Mouse (Mus musculus): Measurements from ENCODE around the gene Kcnj10. TPM values are rescaled to one million over a fixed set of nuclear protein-coding genes. Genes with fewer than 3 reads are reported as not detected.
A peak's percentile ranks its signal among the peaks of the same experiment; 100 is the strongest.

Kcnj10 gene
- total RNA-seq, 2 experiments from 2014 or later = 0.10 to 0.14 TPM

GRCm38 (mm10) chr1:172311248-172311906 lies 29.6 kb upstream of the Kcnj10 start:
- DNase-seq (ENCODE audit: low spot score) = peak; percentile 54
- intact Hi-C loops (cut with DNase I) = loop anchor here (2.0 to 5.0 kb wide), 5 partner anchors 69 to 265 kb away; partner anchors contain the start of genes Casq1, Dcaf8 and Pex19

GRCm38 (mm10) chr1:172311921-172312767 lies 28.9 kb upstream of the Kcnj10 start:
- peak; percentile 79 for DNase-seq (ENCODE audit: low spot score)
- intact Hi-C loops (cut with DNase I) = loop anchor here (2.0 to 5.0 kb wide), 5 partner anchors 69 to 265 kb away; partner anchors contain the start of genes Casq1, Dcaf8 and Pex19

- peak; percentile 14 for DNase-seq (ENCODE audit: low spot score)
- intact Hi-C loops (cut with DNase I) = loop anchor here (5.0 kb wide), 1 partner anchor 96 kb away; the partner anchor contains the start of gene Casq1
Measured at GRCm38 (mm10) chr1:172312768-172313561, 28.0 kb upstream of the Kcnj10 start.

- DNase-seq (ENCODE audit: low spot score) = no peak
- intact Hi-C loops (cut with DNase I) = loop anchor here (5.0 kb wide), 1 partner anchor 97 kb away; the partner anchor contains the start of gene Casq1
Measured at GRCm38 (mm10) chr1:172313613-172314411, 27.2 kb upstream of the Kcnj10 start.

GRCm38 (mm10) chr1:172314911-172315310 lies 26.1 kb upstream of the Kcnj10 start:
- DNase-seq (ENCODE audit: low spot score) = no peak
- intact Hi-C loops (cut with DNase I) = loop anchor here (5.0 kb wide), 1 partner anchor 98 kb away; the partner anchor contains the start of gene Casq1

- intact Hi-C loops (cut with DNase I) = no loop called here
- no peak for DNase-seq (ENCODE audit: low spot score)
Measured at GRCm38 (mm10) chr1:172317431-172317830, 23.6 kb upstream of the Kcnj10 start.

DNA sequence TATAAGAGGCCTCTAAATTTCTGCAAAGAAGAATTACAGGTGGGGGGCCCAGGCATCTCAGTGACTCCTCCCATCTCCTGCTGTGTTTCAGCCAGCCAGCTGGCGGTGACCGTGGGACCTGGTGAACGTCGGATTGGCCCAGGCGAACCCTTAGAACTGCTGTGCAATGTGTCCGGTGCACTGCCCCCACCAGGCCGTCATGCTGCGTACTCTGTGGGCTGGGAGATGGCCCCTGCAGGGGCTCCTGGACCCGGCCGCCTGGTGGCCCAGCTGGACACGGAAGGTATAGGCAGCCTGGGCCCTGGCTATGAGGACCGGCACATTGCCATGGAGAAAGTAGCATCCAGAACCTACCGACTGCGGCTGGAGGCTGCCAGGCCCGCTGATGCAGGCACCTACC lies 23.1 kb upstream of the Kcnj10 start:
- no peak for DNase-seq (ENCODE audit: low spot score)
- intact Hi-C loops (cut with DNase I) = no loop called here

DNA sequence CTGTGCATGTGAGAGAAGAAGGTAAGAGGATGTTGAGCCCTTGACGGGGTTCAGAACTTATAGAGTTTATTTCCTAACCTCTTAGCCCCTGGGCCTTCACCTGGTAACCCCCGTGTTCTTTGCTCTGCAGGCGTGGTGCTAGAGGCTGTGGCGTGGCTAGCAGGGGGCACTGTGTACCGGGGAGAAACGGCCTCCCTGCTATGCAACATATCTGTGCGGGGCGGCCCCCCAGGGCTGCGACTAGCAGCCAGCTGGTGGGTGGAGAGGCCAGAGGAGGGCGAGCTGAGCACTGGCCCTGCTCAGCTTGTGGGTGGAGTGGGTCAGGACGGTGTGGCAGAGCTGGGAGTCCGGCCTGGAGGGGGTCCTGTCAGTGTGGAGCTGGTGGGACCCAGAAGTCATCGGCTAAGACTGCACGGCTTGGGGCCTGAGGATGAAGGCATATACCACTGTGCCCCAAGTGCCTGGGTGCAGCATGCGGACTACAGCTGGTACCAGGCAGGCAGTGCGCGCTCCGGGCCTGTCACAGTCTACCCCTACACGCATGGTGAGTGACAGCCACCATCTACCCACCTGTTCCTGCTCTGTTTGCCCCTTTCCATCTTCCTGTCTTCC lies 22.5 kb upstream of the Kcnj10 start:
- intact Hi-C loops (cut with DNase I) = no loop called here
- no peak for DNase-seq (ENCODE audit: low spot score)

GRCm38 (mm10) chr1:172319346-172319745 lies 21.7 kb upstream of the Kcnj10 start:
- intact Hi-C loops (cut with DNase I) = no loop called here
- no peak for DNase-seq (ENCODE audit: low spot score)

DNA sequence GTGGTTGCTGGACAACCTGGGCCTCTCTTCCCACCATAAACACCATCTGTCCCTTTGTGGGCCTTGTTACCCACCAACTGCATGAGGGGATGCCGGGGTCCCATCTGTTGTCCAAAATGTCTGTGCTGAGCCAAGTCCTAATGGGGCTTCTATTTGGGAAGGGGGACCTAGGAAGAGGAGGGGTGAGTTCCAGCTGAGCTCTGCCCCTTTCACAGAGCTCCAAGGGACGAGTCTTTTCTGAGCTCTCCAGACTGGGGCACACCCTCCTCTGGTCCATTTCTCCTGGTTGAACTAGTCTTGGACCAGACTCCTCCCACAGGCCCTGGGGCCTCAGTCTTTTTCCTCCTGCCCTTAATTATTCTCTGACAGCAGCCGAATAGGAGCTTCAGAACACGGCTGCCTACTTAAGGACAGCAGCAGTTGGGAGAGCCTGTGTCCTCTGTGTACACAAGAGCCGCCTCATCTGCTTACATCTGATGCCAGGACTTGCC lies 21.0 kb upstream of the Kcnj10 start:
- intact Hi-C loops (cut with DNase I) = loop anchor here (5.0 kb wide), 1 partner anchor 503 kb away; no protein-coding TSS in a partner anchor
- DNase-seq (ENCODE audit: low spot score) = no peak

DNA sequence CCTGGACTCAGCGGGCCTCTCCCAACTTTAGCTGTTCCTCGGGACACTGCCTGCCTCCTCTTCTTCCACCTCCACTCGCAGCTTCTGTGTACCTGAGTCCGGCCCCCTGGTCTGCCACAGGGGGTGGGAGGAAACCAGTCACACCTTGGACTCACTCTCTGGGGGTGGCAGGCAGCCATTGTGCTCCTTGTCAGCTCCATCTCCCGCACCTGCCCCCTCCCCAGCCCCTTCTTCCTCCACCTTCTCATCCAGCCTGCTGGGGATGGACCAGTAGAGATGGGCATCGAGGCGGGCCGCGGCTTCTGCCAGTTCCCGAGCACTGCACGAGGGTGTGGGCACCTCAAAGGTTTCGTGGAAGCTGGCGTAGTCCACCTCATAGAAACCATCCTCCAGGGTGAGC lies 18.3 kb upstream of the Kcnj10 start:
- intact Hi-C loops (cut with DNase I) = loop anchor here (5.0 kb wide), 1 partner anchor 505 kb away; no protein-coding TSS in a partner anchor
- no peak for DNase-seq (ENCODE audit: low spot score)

- no peak for DNase-seq (ENCODE audit: low spot score)
- intact Hi-C loops (cut with DNase I) = loop anchor here (5.0 kb wide), 1 partner anchor 506 kb away; no protein-coding TSS in a partner anchor
Measured at GRCm38 (mm10) chr1:172323298-172323697, 17.7 kb upstream of the Kcnj10 start.

GRCm38 (mm10) chr1:172323801-172324359 lies 17.1 kb upstream of the Kcnj10 start:
- intact Hi-C loops (cut with DNase I) = loop anchor here (5.0 kb wide), 1 partner anchor 507 kb away; no protein-coding TSS in a partner anchor

DNA sequence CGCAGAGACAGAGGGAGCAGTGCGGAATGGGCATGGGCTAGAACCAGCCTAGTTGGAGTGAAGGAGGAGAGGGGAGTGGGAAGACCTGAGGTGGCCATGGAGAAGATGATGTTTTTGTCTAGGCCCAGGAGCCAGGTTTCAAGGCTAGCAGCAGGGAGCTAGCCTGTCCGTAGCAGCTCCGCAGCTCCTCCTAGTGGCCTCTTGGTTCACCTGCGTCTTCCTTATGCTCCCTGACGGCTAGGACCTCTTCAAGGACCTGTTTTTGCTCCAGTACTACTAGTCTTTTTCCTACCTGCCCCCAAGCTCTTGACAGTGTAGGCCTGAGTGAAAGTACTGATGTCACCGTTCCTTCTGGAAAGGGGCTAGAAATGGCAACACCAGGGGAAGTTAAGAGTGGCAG lies 16.3 kb upstream of the Kcnj10 start:
- intact Hi-C loops (cut with DNase I) = loop anchor here (5.0 kb wide), 1 partner anchor 507 kb away; no protein-coding TSS in a partner anchor
- DNase-seq (ENCODE audit: low spot score) = no peak

More at GRCm38 (mm10) chr1:172323801-172324359, 17.1 kb upstream of the Kcnj10 start:
- DNase-seq (ENCODE audit: low spot score) = no peak

GRCm38 (mm10) chr1:172325680-172326535 lies 15.1 kb upstream of the Kcnj10 start:
- intact Hi-C loops (cut with DNase I) = no loop called here
- no peak for DNase-seq (ENCODE audit: low spot score)

DNA sequence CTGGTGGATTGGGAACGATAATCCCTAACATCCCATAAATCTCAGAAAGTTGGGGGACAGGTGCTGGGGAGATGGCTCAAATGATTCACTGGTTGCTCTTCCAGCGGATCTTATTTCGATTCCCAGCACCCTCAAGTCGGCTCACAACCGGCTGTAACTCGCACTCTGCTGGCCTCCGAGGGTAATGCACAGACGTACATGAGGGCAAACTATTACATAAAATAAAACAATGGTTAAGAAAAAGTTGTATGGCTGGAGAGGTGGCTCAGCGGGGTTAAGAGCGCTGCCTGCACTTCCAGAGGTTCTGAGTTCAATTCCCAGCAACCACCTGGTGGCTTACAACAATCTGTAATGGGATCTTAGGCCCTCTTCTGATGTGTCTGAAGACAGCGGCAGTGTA lies 14.3 kb upstream of the Kcnj10 start:
- no peak for DNase-seq (ENCODE audit: low spot score)
- intact Hi-C loops (cut with DNase I) = no loop called here
